Mouse (Mus musculus) forebrain, embryonic 12.5 days (tissue): ENCODE measurements around the gene Efnb3. TPM values are rescaled to one million over a fixed set of nuclear protein-coding genes. Genes with fewer than 3 reads are reported as not detected.
"Not testable (repeated sequence)": the region's sequence is repeated elsewhere in the genome, so short reads cannot be mapped to it uniquely, and the experiment has no call there.

Source experiments
- ATAC-seq: fragments of 200-750 bp; cut with Nextera tagmentation; 2 replicates; pipeline ENCODE4 v1.8.0; 2017; ENCODE audit warnings: moderate TSS enrichment; ENCODE audit not compliant: low FRiP score
- H3K27ac ChIP-seq: fragments of 300-500 bp; sonication (generic); 2 replicates; pipeline ENCODE4 v1.5.1; 2016; ENCODE audit warnings: mild to moderate bottlenecking
- H3K27me3 ChIP-seq: fragments of 300-500 bp; sonication (generic); 2 replicates; pipeline ENCODE4 v1.6.1; 2016; ENCODE audit warnings: mild to moderate bottlenecking
- H3K36me3 ChIP-seq: fragments of 300-500 bp; sonication (generic); replicated peaks from 2 replicates; pipeline ENCODE4 v1.6.1; 2016; ENCODE audit warnings: mild to moderate bottlenecking
- H3K4me1 ChIP-seq: fragments of 300-500 bp; sonication (generic); 2 replicates; pipeline ENCODE4 v1.6.1; 2016
- H3K4me2 ChIP-seq: fragments of 300-500 bp; sonication (generic); 2 replicates; pipeline ENCODE4 v1.6.1; 2016; ENCODE audit warnings: mild to moderate bottlenecking, moderate library complexity
- H3K4me3 ChIP-seq: fragments of 300-500 bp; sonication (generic); replicated peaks from 2 replicates; pipeline ENCODE4 v1.5.1; 2016; ENCODE audit warnings: mild to moderate bottlenecking
- H3K9ac ChIP-seq: fragments of 300-500 bp; sonication (generic); 2 replicates; pipeline ENCODE4 v1.6.1; 2016; ENCODE audit warnings: mild to moderate bottlenecking
- H3K9me3 ChIP-seq: fragments of 300-500 bp; sonication (generic); 2 replicates; pipeline ENCODE4 v1.6.1; 2016
- WGBS: fragments of 180-500 bp; shearing (Covaris S2); methylation state at CpG from one replicate; pipeline ENCODE4 v1.1.7; 2016; 5-methylcytosine and 5-hydroxymethylcytosine counted together
- polyA plus RNA-seq: library from polyadenylated mRNA; unstranded; fragments of >200 nt; fragmentation: Nextera tagmentation; extraction: Ambion mirVana; gene quantifications from 2 replicates; pipeline ENCODE4 v1.2.1, GENCODE M21; 2016

Gene Efnb3
- polyA plus RNA-seq, 1 experiment from 2014 or later, result 63.7 TPM

- Histone ChIP-seq H3K4me1 (peaks cover 50% of the 10 kb centered on the region), H3K27me3 (peaks cover 6% of the 10 kb centered on the region; the same call in 1 of the 2 replicates), H3K27ac (peak overlapping the region; percentile 70)
Observed at GRCm38 (mm10) chr11:69543598-69543997, 16.4 kb downstream of the Efnb3 start.

GRCm38 (mm10) chr11:69541741-69542140, 18.3 kb downstream of the Efnb3 start:
- not testable (repeated sequence) for ATAC-seq, H3K36me3 ChIP-seq, H3K4me3 ChIP-seq, H3K9ac ChIP-seq, H3K27ac ChIP-seq, H3K9me3 ChIP-seq, H3K27me3 ChIP-seq, H3K4me2 ChIP-seq
- 63% methylated on average over 1 of the region's 3 CpGs for WGBS
- H3K4me1 ChIP-seq, result peaks cover 31% of the 10 kb centered on the region

More at GRCm38 (mm10) chr11:69543598-69543997, 16.4 kb downstream of the Efnb3 start:
- H3K36me3 ChIP-seq, result no peaks in the 10 kb centered on the region
- WGBS, result 11% methylated on average over 3 of the region's 3 CpGs
- 0 out of 2 replicates have a peak overlapping the region, but pooled peaks have one; percentile 0 for H3K4me2 ChIP-seq
- H3K9ac ChIP-seq, result no peak overlapping the region
- no peak overlapping the region for H3K4me3 ChIP-seq
- no peak for ATAC-seq
- no peaks in the 10 kb centered on the region for H3K9me3 ChIP-seq

- no peaks in the 10 kb centered on the region for H3K36me3 ChIP-seq
- WGBS, result 89% methylated on average over 1 of the region's 2 CpGs
- no peak overlapping the region for H3K27ac ChIP-seq
- H3K9ac ChIP-seq, result no peak overlapping the region
- no peak overlapping the region for H3K4me2 ChIP-seq
- H3K27me3 ChIP-seq, result no peaks in the 10 kb centered on the region
- H3K9me3 ChIP-seq, result no peaks in the 10 kb centered on the region
- H3K4me1 ChIP-seq, result peaks cover 21% of the 10 kb centered on the region
- ATAC-seq, result no peak
- no peak overlapping the region for H3K4me3 ChIP-seq
Observed at GRCm38 (mm10) chr11:69540700-69541099, 19.3 kb downstream of the Efnb3 start.

GRCm38 (mm10) chr11:69534990-69535389, 25.0 kb downstream of the Efnb3 start:
- Histone ChIP-seq H3K9ac (no peak overlapping the region), H3K27me3 (no peaks in the 10 kb centered on the region), H3K36me3 (no peaks in the 10 kb centered on the region), H3K4me3 (no peak overlapping the region), H3K27ac (no peak overlapping the region), H3K4me1 (no peaks in the 10 kb centered on the region), H3K9me3 (no peaks in the 10 kb centered on the region), H3K4me2 (no peak overlapping the region)
- WGBS, result 63% methylated on average over 1 of the region's 1 CpGs
- no peak for ATAC-seq

GRCm38 (mm10) chr11:69532480-69533150, 27.4 kb downstream of the Efnb3 start:
- no peak overlapping the region for H3K4me2 ChIP-seq
- H3K9ac ChIP-seq, result no peak overlapping the region
- H3K27me3 ChIP-seq, result peaks cover 5% of the 10 kb centered on the region; the same call in 1 of the 2 replicates
- no peak overlapping the region for H3K27ac ChIP-seq
- H3K4me1 ChIP-seq, result peaks cover 5% of the 10 kb centered on the region
- no peaks in the 10 kb centered on the region for H3K36me3 ChIP-seq
- H3K9me3 ChIP-seq, result no peaks in the 10 kb centered on the region
- 84% methylated on average over 7 of the region's 7 CpGs for WGBS
- ATAC-seq, result no peak
- no peak overlapping the region for H3K4me3 ChIP-seq

- peaks cover 22% of the 10 kb centered on the region for H3K4me1 ChIP-seq
- WGBS, result 93% methylated on average over 6 of the region's 6 CpGs
- not testable (repeated sequence) for H3K27ac ChIP-seq, ATAC-seq, H3K9me3 ChIP-seq, H3K9ac ChIP-seq, H3K27me3 ChIP-seq, H3K4me3 ChIP-seq, H3K4me2 ChIP-seq, H3K36me3 ChIP-seq
Observed at GRCm38 (mm10) chr11:69530755-69531154, 29.2 kb downstream of the Efnb3 start.

- not testable (repeated sequence) for ATAC-seq, H3K4me2 ChIP-seq, H3K27ac ChIP-seq, H3K9ac ChIP-seq, H3K27me3 ChIP-seq, H3K4me3 ChIP-seq, H3K9me3 ChIP-seq, H3K36me3 ChIP-seq
- 96% methylated on average over 3 of the region's 3 CpGs for WGBS
- peaks cover 22% of the 10 kb centered on the region for H3K4me1 ChIP-seq
Observed at GRCm38 (mm10) chr11:69530281-69530680, 29.7 kb downstream of the Efnb3 start.

- Histone ChIP-seq H3K4me1 (peaks cover 22% of the 10 kb centered on the region), H3K4me3 (no peak overlapping the region), H3K27me3 (peaks cover 5% of the 10 kb centered on the region; the same call in 1 of the 2 replicates), H3K27ac (peak overlapping the region; percentile 97), H3K4me2 (peak overlapping the region; percentile 55), H3K36me3 (no peaks in the 10 kb centered on the region), H3K9me3 (no peaks in the 10 kb centered on the region), H3K9ac (no peak overlapping the region)
- ATAC-seq, result no peak
- 65% methylated on average over 4 of the region's 4 CpGs for WGBS
Observed at GRCm38 (mm10) chr11:69528031-69528390, 32.0 kb downstream of the Efnb3 start.

- H3K27ac ChIP-seq, result peak overlapping the region; percentile 97
- peak overlapping the region; percentile 55 for H3K4me2 ChIP-seq
- WGBS, result 2% methylated on average over 30 of the region's 30 CpGs
- H3K9me3 ChIP-seq, result no peaks in the 10 kb centered on the region
- H3K4me1 ChIP-seq, result peaks cover 22% of the 10 kb centered on the region
- H3K27me3 ChIP-seq, result peaks cover 5% of the 10 kb centered on the region; the same call in 1 of the 2 replicates
- no peaks in the 10 kb centered on the region for H3K36me3 ChIP-seq
- peak overlapping the region; percentile 55 for H3K9ac ChIP-seq
- peak overlapping the region; percentile 30 for H3K4me3 ChIP-seq
- ATAC-seq, result peak; percentile 72
Observed at GRCm38 (mm10) chr11:69527098-69528030, 32.6 kb downstream of the Efnb3 start.

GRCm38 (mm10) chr11:69526631-69527030, 33.4 kb downstream of the Efnb3 start:
- H3K9ac ChIP-seq, result peak overlapping the region; percentile 55
- WGBS, result 14% methylated on average over 4 of the region's 4 CpGs
- no peak for ATAC-seq
- peak overlapping the region; percentile 55 for H3K4me2 ChIP-seq
- H3K27ac ChIP-seq, result peak overlapping the region; percentile 97
- H3K4me1 ChIP-seq, result peaks cover 22% of the 10 kb centered on the region
- no peaks in the 10 kb centered on the region for H3K36me3 ChIP-seq
- H3K9me3 ChIP-seq, result no peaks in the 10 kb centered on the region
- H3K27me3 ChIP-seq, result peaks cover 5% of the 10 kb centered on the region; the same call in 1 of the 2 replicates
- peak overlapping the region; percentile 30 for H3K4me3 ChIP-seq

- Histone ChIP-seq H3K9me3 (no peaks in the 10 kb centered on the region), H3K4me2 (no peak overlapping the region), H3K27me3 (peaks cover 5% of the 10 kb centered on the region; the same call in 1 of the 2 replicates), H3K9ac (no peak overlapping the region), H3K27ac (peak overlapping the region; percentile 97), H3K4me3 (no peak overlapping the region), H3K4me1 (peaks cover 22% of the 10 kb centered on the region), H3K36me3 (no peaks in the 10 kb centered on the region)
- no peak for ATAC-seq
- WGBS, result 80% methylated on average over 9 of the region's 9 CpGs
Observed at GRCm38 (mm10) chr11:69525661-69526060, 34.3 kb downstream of the Efnb3 start.

GRCm38 (mm10) chr11:69523651-69524050, 36.4 kb downstream of the Efnb3 start:
- WGBS, result 85% methylated on average over 4 of the region's 4 CpGs

More at GRCm38 (mm10) chr11:69523651-69524050, 36.4 kb downstream of the Efnb3 start:
- no peak for ATAC-seq
- H3K9ac ChIP-seq, result no peak overlapping the region
- no peak overlapping the region for H3K27ac ChIP-seq
- H3K4me3 ChIP-seq, result no peak overlapping the region
- no peaks in the 10 kb centered on the region for H3K36me3 ChIP-seq
- no peaks in the 10 kb centered on the region for H3K27me3 ChIP-seq
- H3K4me2 ChIP-seq, result no peak overlapping the region
- H3K9me3 ChIP-seq, result no peaks in the 10 kb centered on the region
- peaks cover 22% of the 10 kb centered on the region for H3K4me1 ChIP-seq
